Mouse (Mus musculus) retina, postnatal 1 day (tissue): ENCODE results near the gene Zdhhc3.

Experiments
- DNase-seq: peaks from one replicate; pipeline ENCODE4 v3.0.0-alpha.2; 2012

Gene Zdhhc3

GRCm38 (mm10) chr9:123113931-123114330 lies 926 bp upstream of the Zdhhc3 start:
- no peak for DNase-seq

- peak; percentile 4 for DNase-seq
Observed at GRCm38 (mm10) chr9:123111751-123112221, 1.2 kb downstream of the Zdhhc3 start.

GRCm38 (mm10) chr9:123109188-123109587 lies 3.8 kb downstream of the Zdhhc3 start:
- DNase-seq = no peak

- DNase-seq = peak; percentile 2
Observed at GRCm38 (mm10) chr9:123107186-123107585, 5.8 kb downstream of the Zdhhc3 start.

- no peak for DNase-seq
Observed at GRCm38 (mm10) chr9:123104362-123104761, 8.6 kb downstream of the Zdhhc3 start.

- DNase-seq = no peak
Observed at GRCm38 (mm10) chr9:123103425-123103824, 9.6 kb downstream of the Zdhhc3 start.

GRCm38 (mm10) chr9:123099631-123100455 lies 13.2 kb downstream of the Zdhhc3 start:
- DNase-seq = no peak

GRCm38 (mm10) chr9:123090844-123091243 lies 22.2 kb downstream of the Zdhhc3 start:
- DNase-seq = no peak

- no peak for DNase-seq
Observed at GRCm38 (mm10) chr9:123087558-123087957, 25.4 kb downstream of the Zdhhc3 start.

- no peak for DNase-seq
Observed at GRCm38 (mm10) chr9:123085373-123085772, 27.6 kb downstream of the Zdhhc3 start.

GRCm38 (mm10) chr9:123080796-123081195 lies 32.2 kb downstream of the Zdhhc3 start:
- peak; percentile 1 for DNase-seq

- DNase-seq = no peak
Observed at GRCm38 (mm10) chr9:123080355-123080754, 32.6 kb downstream of the Zdhhc3 start.

GRCm38 (mm10) chr9:123079149-123079548 lies 33.9 kb downstream of the Zdhhc3 start:
- no peak for DNase-seq

- DNase-seq = no peak
Observed at GRCm38 (mm10) chr9:123060172-123060571, 52.8 kb downstream of the Zdhhc3 start.

GRCm38 (mm10) chr9:123058724-123059292 lies 54.2 kb downstream of the Zdhhc3 start:
- DNase-seq = no peak

GRCm38 (mm10) chr9:123047665-123048064 lies 65.3 kb downstream of the Zdhhc3 start:
- no peak for DNase-seq

GRCm38 (mm10) chr9:123034426-123034825 lies 78.6 kb downstream of the Zdhhc3 start, which contains the start of gene Tgm4:
Gene Tgm4, plus strand, starts transcription at chr9:123034726.
- DNase-seq = no peak

- no peak for DNase-seq
Observed at GRCm38 (mm10) chr9:123031496-123032246, 81.3 kb downstream of the Zdhhc3 start.

GRCm38 (mm10) chr9:123024201-123024600 lies 88.8 kb downstream of the Zdhhc3 start:
- no peak for DNase-seq

- no peak for DNase-seq
Observed at GRCm38 (mm10) chr9:123021636-123022379, 91.2 kb downstream of the Zdhhc3 start.

- DNase-seq = peak; percentile 92
Observed at GRCm38 (mm10) chr9:123020995-123021631, 91.9 kb downstream of the Zdhhc3 start, which contains the start of gene Tmem42. Gene Tmem42, plus strand, starts transcription at chr9:123021326.
